Mouse (Mus musculus) neural tube, embryonic 13.5 days (tissue): Measurements from ENCODE around the gene Igf2bp2. TPM values are rescaled to one million over a fixed set of nuclear protein-coding genes. Genes with fewer than 3 reads are reported as not detected.
A peak's percentile ranks its signal among the peaks of the same experiment; 100 is the strongest.

Source experiments
- ATAC-seq: fragments of 200-750 bp; cut with Nextera tagmentation; 2 replicates; pipeline ENCODE4 v1.8.0; 2017; ENCODE audit warnings: low read depth, mild to moderate bottlenecking, moderate TSS enrichment, moderate library complexity
- H3K27ac ChIP-seq: fragments of 300-500 bp; sonication (generic); replicated peaks from 2 replicates; pipeline ENCODE4 v1.5.1; 2015; ENCODE audit warnings: moderate library complexity, mild to moderate bottlenecking, inconsistent platforms
- H3K27me3 ChIP-seq: fragments of 300-500 bp; sonication (generic); 2 replicates; pipeline ENCODE4 v1.6.1; 2015; ENCODE audit warnings: mild to moderate bottlenecking, inconsistent platforms
- H3K36me3 ChIP-seq: fragments of 300-500 bp; sonication (generic); 2 replicates; pipeline ENCODE4 v1.6.1; 2015; ENCODE audit warnings: mild to moderate bottlenecking, inconsistent platforms
- H3K4me1 ChIP-seq: fragments of 300-500 bp; sonication (generic); replicated peaks from 2 replicates; pipeline ENCODE4 v1.6.1; 2015; ENCODE audit warnings: inconsistent platforms
- H3K4me2 ChIP-seq: fragments of 300-500 bp; sonication (generic); 2 replicates; pipeline ENCODE4 v1.6.1; 2015; ENCODE audit warnings: inconsistent platforms, mild to moderate bottlenecking, moderate library complexity
- H3K4me3 ChIP-seq: fragments of 300-500 bp; sonication (generic); 2 replicates; pipeline ENCODE4 v1.5.1; 2015; ENCODE audit warnings: mild to moderate bottlenecking, inconsistent platforms
- H3K9ac ChIP-seq: fragments of 300-500 bp; sonication (generic); 2 replicates; pipeline ENCODE4 v1.6.1; 2015; ENCODE audit warnings: moderate library complexity, mild to moderate bottlenecking, inconsistent platforms
- H3K9me3 ChIP-seq: fragments of 300-500 bp; sonication (generic); 2 replicates; pipeline ENCODE4 v1.6.1; 2016; ENCODE audit warnings: inconsistent platforms
- WGBS: fragments of 180-500 bp; shearing (Covaris S2); methylation state at CpG from one replicate; pipeline ENCODE4 v1.1.7; 2015; 5-methylcytosine and 5-hydroxymethylcytosine counted together
- polyA plus RNA-seq: library from polyadenylated mRNA; unstranded; fragments of >200 nt; fragmentation: Nextera tagmentation; extraction: Ambion mirVana; gene quantifications from 2 replicates; pipeline ENCODE4 v1.2.1, GENCODE M21; 2015

The Igf2bp2 gene
- polyA plus RNA-seq = 38.1 and 43.9 TPM in 2 replicates

DNA sequence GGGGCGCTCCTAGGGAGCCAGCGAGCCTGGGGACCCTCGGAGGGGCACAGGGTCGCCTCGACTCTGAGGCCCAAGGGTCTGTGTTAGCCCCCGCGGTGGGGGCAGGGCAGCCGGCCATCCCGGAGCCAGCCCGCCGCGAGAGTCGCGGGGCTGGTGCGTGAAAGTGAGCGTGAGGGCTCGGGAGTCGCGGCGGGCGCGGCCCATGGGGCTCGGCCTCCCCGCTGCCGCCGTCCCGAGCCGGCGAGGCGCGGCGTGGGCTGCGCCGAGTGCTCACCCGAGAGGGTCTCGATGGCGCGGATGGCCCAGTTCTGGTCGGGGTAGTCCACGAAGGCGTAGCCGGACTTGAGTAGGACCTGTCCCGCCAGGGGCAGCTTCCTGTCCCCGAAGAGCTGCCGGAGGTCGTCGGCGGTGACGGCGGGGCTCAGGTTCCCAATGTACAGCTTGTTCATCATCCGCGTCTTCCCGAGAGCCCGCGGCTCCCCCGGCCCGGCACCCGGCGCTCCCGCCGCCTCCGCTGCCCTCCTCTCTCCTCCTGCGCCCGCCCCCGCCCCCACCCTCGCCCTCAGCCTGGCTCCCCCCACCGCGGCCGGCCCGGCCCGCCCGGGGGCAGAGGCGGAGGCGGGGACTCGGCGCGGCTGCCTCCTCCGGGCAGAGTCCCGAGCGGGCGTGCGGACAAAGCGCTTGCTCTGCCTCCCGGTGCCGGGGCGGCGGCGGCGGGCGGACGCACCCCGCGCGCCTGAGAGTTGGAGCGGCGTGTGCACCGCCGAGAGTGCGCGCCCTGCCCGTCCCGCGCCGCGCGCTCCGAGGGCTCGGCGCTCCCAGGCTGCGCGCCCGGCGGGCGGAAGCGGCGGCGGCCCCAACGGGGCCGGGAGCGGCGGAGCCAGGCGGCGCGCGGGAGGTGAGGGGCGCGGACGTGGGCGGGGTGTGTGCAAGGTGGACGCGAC is at the start of gene Igf2bp2:
Igf2bp2 (minus strand) TSS at position 788 of the 944 bp plus-strand sequence.
- H3K36me3 ChIP-seq = no peaks in the 10 kb centered on the region
- peak within 1 kb of the TSS; percentile 94 for H3K4me2 ChIP-seq
- WGBS = 1% methylated on average over 98 of the region's 131 CpGs

DNA sequence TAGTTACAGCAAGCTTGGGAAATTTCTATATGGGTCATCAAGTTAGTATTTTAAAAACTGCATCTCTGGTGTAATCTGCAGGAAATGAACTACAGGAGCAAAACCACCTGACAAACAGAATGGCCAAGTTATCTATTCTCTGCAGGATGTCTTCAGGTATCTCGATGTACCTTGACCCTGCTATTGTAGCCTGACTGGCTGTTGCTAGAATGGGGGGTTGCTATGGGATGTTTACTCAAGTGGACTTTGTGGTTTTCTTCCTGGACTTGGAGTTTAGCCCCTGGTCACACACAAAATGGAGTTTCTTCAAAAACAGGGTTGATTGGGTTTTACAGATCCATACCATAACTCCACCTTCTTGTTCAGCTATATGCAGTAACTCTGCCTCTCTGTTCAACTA is 40.4 kb upstream of the Igf2bp2 start:
- Histone ChIP-seq H3K9me3 (0 out of 2 replicates have a peak, but pooled peaks cover 4% of the 10 kb centered on the region), H3K4me1 (no peaks in the 10 kb centered on the region), H3K27ac (no peak overlapping the region), H3K9ac (no peak overlapping the region), H3K4me2 (no peak overlapping the region), H3K27me3 (no peaks in the 10 kb centered on the region), H3K36me3 (no peaks in the 10 kb centered on the region), H3K4me3 (no peak overlapping the region)
- 91% methylated on average over 1 of the region's 1 CpGs for WGBS
- ATAC-seq = no peak

More for the DNA sequence above, at the start of gene Igf2bp2:
- Histone ChIP-seq H3K9me3 (no peaks in the 10 kb centered on the region), H3K27me3 (no peaks in the 10 kb centered on the region), H3K9ac (peak within 1 kb of the TSS; percentile 92), H3K4me3 (peak within 1 kb of the TSS; percentile 85), H3K27ac (peak within 1 kb of the TSS; percentile 91), H3K4me1 (peaks cover 36% of the 10 kb centered on the region)
- peak; percentile 80 for ATAC-seq

DNA sequence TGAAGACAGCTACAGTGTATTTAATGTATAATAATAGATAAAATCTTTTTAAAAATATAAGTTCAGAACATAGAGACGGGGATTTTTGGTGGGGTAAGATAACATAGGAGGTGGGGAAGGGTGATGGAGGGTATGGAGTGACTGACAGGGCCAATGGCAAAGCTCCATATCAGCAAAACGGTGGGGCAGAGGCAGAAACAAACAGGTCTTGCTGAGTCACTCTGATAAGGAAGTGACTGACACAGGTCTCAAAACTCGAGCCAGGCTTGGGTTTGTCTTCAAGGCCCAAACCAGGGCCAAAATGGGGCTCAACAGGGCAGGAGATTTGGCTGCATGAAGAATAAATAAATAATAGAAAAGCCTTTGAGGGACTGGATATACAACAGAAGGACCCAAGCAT is 38.8 kb upstream of the Igf2bp2 start:
- H3K36me3 ChIP-seq = no peaks in the 10 kb centered on the region
- 0 out of 2 replicates have a peak, but pooled peaks cover 4% of the 10 kb centered on the region for H3K9me3 ChIP-seq
- H3K27me3 ChIP-seq = no peaks in the 10 kb centered on the region
- H3K4me3 ChIP-seq = no peak overlapping the region
- H3K4me2 ChIP-seq = no peak overlapping the region
- no peak overlapping the region for H3K27ac ChIP-seq
- no peak for ATAC-seq
- 76% methylated on average over 3 of the region's 3 CpGs for WGBS
- H3K9ac ChIP-seq = no peak overlapping the region
- H3K4me1 ChIP-seq = no peaks in the 10 kb centered on the region

DNA sequence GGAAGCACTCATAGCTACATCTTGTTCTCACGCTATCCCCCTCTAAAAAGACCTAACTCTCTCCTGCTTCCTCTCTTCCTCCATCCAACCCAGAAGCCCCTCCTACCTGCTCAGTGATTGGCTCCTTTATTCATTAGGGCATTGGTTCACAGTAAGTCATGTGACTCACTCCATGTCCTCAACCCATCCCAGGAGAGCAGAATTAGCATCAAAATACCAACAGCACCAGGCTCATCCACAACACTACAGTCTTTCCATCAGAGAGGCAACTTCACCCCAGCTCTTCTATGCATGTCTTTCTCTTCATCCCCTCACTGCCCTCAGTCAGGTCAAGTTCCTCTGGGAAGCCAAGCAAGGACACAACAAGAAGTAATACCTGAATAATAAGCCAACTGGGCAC is 37.4 kb upstream of the Igf2bp2 start:
- no peak overlapping the region for H3K4me2 ChIP-seq
- no peak overlapping the region for H3K9ac ChIP-seq
- ATAC-seq = no peak
- H3K9me3 ChIP-seq = no peaks in the 10 kb centered on the region
- 55% methylated on average over 1 of the region's 1 CpGs for WGBS
- H3K27ac ChIP-seq = no peak overlapping the region
- H3K36me3 ChIP-seq = no peaks in the 10 kb centered on the region
- H3K4me3 ChIP-seq = no peak overlapping the region
- H3K27me3 ChIP-seq = no peaks in the 10 kb centered on the region
- H3K4me1 ChIP-seq = no peaks in the 10 kb centered on the region

DNA sequence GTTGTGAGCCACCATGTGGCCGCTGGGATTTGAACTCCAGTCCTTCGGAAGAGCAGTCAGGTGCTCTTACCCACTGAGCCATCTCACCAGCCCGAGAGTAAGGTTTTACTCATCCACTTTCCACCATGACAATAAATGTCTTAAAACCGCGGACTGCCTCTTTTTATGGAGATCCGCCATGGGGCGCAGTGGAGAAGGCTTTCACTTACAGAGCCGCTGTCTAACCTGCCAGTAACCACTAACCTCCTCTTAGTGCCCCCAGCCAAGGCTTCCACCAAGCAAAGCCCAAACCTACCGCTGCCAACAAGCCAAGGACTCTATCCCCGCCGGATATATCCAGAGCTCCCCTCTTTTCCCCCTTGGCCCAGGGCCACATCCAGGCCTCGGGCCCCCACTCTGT is 24.3 kb upstream of the Igf2bp2 start:
- Histone ChIP-seq H3K4me3 (no peak overlapping the region), H3K4me1 (no peaks in the 10 kb centered on the region), H3K4me2 (no peak overlapping the region), H3K27me3 (no peaks in the 10 kb centered on the region), H3K27ac (no peak overlapping the region), H3K9me3 (no peaks in the 10 kb centered on the region), H3K9ac (no peak overlapping the region), H3K36me3 (no peaks in the 10 kb centered on the region)
- WGBS = 77% methylated on average over 12 of the region's 12 CpGs
- ATAC-seq = no peak

DNA sequence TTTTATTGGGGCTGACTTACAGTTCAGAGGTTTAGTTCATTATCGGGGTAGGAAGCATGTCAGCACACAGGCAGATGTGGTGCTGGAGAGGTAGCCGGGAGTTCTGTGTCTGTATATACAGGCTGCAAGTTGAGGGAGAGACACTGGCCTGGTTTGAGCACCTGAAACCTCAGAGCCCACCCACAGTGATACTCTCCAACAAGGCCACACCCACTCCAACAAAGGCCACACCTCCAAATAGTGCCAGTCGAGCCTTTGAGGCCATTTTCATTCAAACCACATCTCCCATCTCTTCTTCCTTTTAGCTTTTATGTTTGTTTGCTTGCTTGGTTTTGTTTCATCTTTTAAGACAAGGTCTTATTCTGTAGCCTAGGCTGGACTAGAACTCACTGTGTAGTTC is 22.3 kb upstream of the Igf2bp2 start:
- 83% methylated on average over 3 of the region's 3 CpGs for WGBS
- no peak for ATAC-seq

DNA sequence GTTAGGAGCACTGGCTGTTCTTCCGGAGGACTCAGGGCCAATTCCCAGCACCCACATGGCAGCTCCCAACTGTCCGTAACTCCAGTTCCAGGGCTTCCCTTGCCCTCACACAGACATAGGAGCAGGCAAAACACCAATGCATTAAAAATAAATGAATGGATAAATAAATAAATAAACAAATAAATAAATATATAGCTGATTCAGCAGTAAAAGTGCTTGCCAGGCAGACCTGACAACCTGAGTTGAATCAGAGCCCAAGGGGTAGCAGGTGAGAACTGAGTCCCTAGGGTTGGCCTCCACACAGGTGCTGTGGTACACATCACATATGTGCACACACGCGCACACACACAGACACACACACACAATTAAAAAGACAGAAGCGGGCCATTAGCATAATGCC is 21.0 kb upstream of the Igf2bp2 start:
- Histone ChIP-seq H3K36me3 (no peaks in the 10 kb centered on the region), H3K27ac (no peak overlapping the region), H3K4me1 (no peaks in the 10 kb centered on the region), H3K4me3 (no peak overlapping the region), H3K9ac (no peak overlapping the region), H3K9me3 (no peaks in the 10 kb centered on the region), H3K27me3 (no peaks in the 10 kb centered on the region), H3K4me2 (no peak overlapping the region)
- 93% methylated on average over 5 of the region's 5 CpGs for WGBS
- ATAC-seq = no peak

More for the DNA sequence above, 22.3 kb upstream of the Igf2bp2 start:
- Histone ChIP-seq H3K27me3 (no peaks in the 10 kb centered on the region), H3K36me3 (no peaks in the 10 kb centered on the region), H3K27ac (no peak overlapping the region), H3K4me2 (no peak overlapping the region), H3K9me3 (no peaks in the 10 kb centered on the region), H3K4me3 (no peak overlapping the region), H3K9ac (no peak overlapping the region), H3K4me1 (no peaks in the 10 kb centered on the region)

DNA sequence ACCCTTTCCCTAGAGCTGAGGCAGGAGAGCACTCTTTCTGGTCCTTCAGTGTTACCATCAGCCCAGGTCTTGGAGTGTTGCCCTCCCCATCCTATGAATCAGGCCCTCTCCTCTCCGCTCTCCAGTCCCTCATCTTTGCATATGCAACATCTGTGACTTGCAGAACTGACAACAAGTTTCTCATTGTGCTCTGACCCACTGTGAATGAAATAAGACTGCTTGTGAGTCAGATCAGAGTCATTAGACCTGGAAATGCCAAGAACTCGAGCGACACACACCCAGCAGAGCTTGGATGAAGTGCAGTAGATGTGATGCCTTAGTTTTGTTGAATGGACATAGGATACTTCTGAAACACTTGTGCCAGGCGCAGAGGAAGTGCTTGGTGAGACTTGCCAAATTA is 19.2 kb upstream of the Igf2bp2 start:
- ATAC-seq = no peak
- no peak overlapping the region for H3K4me2 ChIP-seq
- H3K36me3 ChIP-seq = no peaks in the 10 kb centered on the region
- no peaks in the 10 kb centered on the region for H3K9me3 ChIP-seq
- H3K9ac ChIP-seq = no peak overlapping the region
- H3K4me3 ChIP-seq = no peak overlapping the region
- no peak overlapping the region for H3K27ac ChIP-seq
- 81% methylated on average over 4 of the region's 4 CpGs for WGBS
- H3K4me1 ChIP-seq = no peaks in the 10 kb centered on the region
- no peaks in the 10 kb centered on the region for H3K27me3 ChIP-seq

DNA sequence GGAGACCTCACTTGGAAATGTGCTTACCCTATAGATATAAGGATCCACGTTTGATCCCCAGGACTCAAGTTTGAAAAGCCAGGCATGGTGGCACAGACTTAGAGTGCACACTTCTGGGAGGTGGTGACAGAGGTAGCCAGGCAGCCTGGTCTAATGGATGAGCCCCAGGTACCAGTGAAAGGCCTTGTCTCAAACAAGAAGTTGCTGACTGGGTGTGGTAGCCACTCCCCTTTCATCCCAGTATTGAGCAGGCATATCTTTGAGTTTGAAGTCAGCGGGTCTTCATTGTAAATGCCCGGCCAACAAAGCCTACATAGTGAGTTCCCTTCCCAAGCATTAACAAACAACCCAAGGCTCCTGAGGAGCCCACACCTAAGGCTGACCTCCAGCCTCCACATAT is 15.7 kb upstream of the Igf2bp2 start:
- Histone ChIP-seq H3K36me3 (no peaks in the 10 kb centered on the region), H3K4me2 (no peak overlapping the region), H3K9ac (no peak overlapping the region), H3K27ac (no peak overlapping the region), H3K9me3 (peaks cover 5% of the 10 kb centered on the region; the same call in 1 of the 2 replicates), H3K27me3 (no peaks in the 10 kb centered on the region), H3K4me1 (no peaks in the 10 kb centered on the region), H3K4me3 (no peak overlapping the region)
- ATAC-seq = no peak
- 87% methylated on average over 3 of the region's 3 CpGs for WGBS

DNA sequence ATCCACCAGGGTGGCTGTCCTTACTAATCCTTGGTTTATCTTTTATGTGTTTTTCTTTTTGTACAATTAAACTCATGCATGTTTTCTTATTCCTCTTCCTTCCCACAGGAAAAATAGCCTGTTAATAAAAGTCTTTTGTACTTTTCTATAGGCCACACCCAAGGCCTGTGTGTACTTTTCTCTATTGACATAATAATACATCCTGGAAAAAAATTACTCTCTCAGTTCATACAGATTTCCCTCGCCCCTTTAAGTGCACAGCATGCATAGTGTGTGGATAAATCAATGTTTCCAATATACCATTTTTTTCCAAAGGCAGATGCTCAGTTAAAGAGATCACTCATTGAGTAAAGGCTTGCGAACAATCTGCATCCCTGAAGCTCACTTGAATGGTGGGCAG is 14.9 kb upstream of the Igf2bp2 start:
- H3K9me3 ChIP-seq = peaks cover 5% of the 10 kb centered on the region; the same call in 1 of the 2 replicates
- no peak overlapping the region for H3K4me2 ChIP-seq
- no peak overlapping the region for H3K27ac ChIP-seq
- no peak for ATAC-seq
- 83% methylated on average over 2 of the region's 2 CpGs for WGBS
- H3K4me1 ChIP-seq = no peaks in the 10 kb centered on the region
- H3K36me3 ChIP-seq = no peaks in the 10 kb centered on the region
- H3K4me3 ChIP-seq = no peak overlapping the region
- no peak overlapping the region for H3K9ac ChIP-seq
- no peaks in the 10 kb centered on the region for H3K27me3 ChIP-seq

DNA sequence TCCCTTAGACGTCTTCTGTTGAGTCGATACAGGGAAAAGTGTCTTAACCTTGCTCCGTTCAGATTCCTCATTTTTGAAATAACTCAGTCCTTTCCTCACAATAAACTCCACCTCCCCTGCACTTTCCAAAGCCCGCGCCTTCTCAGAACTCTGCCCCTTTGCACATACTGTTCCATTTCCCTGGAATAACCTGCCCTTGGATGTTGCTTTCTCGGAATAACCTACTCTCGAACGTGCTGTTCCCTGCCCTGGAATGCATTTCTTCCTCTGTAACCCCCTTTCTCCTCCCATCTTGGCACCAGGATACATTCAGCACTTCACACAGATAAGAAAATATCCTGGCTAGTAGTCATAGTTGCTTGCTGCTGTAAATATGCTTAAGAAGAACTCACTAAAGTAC is 5.6 kb upstream of the Igf2bp2 start:
- Histone ChIP-seq H3K27me3 (no peaks in the 10 kb centered on the region), H3K36me3 (no peaks in the 10 kb centered on the region), H3K4me1 (peaks cover 10% of the 10 kb centered on the region), H3K9me3 (no peaks in the 10 kb centered on the region), H3K4me2 (no peak overlapping the region), H3K4me3 (no peak overlapping the region), H3K27ac (no peak overlapping the region), H3K9ac (no peak overlapping the region)
- 96% methylated on average over 8 of the region's 8 CpGs for WGBS
- ATAC-seq = no peak

DNA sequence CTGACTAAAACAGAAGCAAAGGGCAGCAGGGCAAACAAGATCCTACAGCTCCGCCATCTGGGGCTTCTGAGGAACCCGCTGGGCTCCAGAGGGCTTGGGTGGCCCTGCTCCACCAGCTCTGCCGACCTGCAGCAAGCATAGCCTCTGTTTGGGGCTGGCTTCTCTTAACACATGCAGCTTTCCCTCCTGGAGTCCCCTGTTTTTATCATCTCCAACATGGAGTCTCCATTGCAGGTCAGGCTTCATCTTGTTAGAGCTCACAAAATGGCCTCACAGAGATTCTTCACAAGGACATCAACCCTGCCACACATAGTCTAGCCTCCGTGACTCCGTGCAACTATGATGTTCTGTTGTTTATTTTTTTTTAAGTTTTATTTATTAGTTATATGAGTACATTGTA is 2.5 kb upstream of the Igf2bp2 start:
- WGBS = 91% methylated on average over 5 of the region's 5 CpGs
- Histone ChIP-seq H3K4me1 (peaks cover 16% of the 10 kb centered on the region), H3K4me2 (no peak overlapping the region), H3K27ac (no peak overlapping the region), H3K4me3 (no peak overlapping the region), H3K27me3 (no peaks in the 10 kb centered on the region), H3K9me3 (no peaks in the 10 kb centered on the region), H3K36me3 (no peaks in the 10 kb centered on the region), H3K9ac (no peak overlapping the region)
- no peak for ATAC-seq
